Mouse (Mus musculus) midbrain, embryonic 11.5 days (tissue): ENCODE measurements around the gene Plekhm3. TPM values are rescaled to one million over a fixed set of nuclear protein-coding genes. Genes with fewer than 3 reads are reported as not detected.

Experiments
- ATAC-seq: fragments of 200-750 bp; cut with Nextera tagmentation; 2 replicates; pipeline ENCODE4 v1.8.0; 2017; ENCODE audit warnings: moderate TSS enrichment, moderate library complexity; ENCODE audit not compliant: low FRiP score
- DNase-seq: peaks from one replicate; pipeline ENCODE4 v3.0.0; 2015; ENCODE audit warnings: low spot score; ENCODE audit errors: missing footprints
- H3K27ac ChIP-seq: fragments of 300-500 bp; sonication (generic); 2 replicates; pipeline ENCODE4 v1.5.1; 2014; ENCODE audit warnings: low read depth, low read length
- H3K27me3 ChIP-seq: fragments of 300-500 bp; sonication (generic); 2 replicates; pipeline ENCODE4 v1.6.1; 2014; ENCODE audit warnings: mild to moderate bottlenecking, low read length, moderate library complexity, mixed read lengths; ENCODE audit not compliant: control insufficient read depth, insufficient read depth
- H3K36me3 ChIP-seq: fragments of 300-500 bp; sonication (generic); 2 replicates; pipeline ENCODE4 v1.6.1; 2014; ENCODE audit warnings: mild to moderate bottlenecking, low read length, moderate library complexity, mixed read lengths; ENCODE audit not compliant: control insufficient read depth, insufficient read depth
- H3K4me1 ChIP-seq: fragments of 300-500 bp; sonication (generic); 2 replicates; pipeline ENCODE4 v1.6.1; 2014; ENCODE audit warnings: low read length; ENCODE audit not compliant: control insufficient read depth, insufficient read depth
- H3K4me2 ChIP-seq: fragments of 300-500 bp; sonication (generic); 2 replicates; pipeline ENCODE4 v1.6.1; 2014; ENCODE audit warnings: mild to moderate bottlenecking, moderate library complexity
- H3K4me3 ChIP-seq: fragments of 300-500 bp; sonication (generic); 2 replicates; pipeline ENCODE4 v1.5.1; 2014; ENCODE audit warnings: low read depth, low read length
- H3K9ac ChIP-seq: fragments of 300-500 bp; sonication (generic); 2 replicates; pipeline ENCODE4 v1.6.1; 2014; ENCODE audit warnings: low read length
- H3K9me3 ChIP-seq: fragments of 300-500 bp; sonication (generic); 2 replicates; pipeline ENCODE4 v1.6.1; 2016; ENCODE audit warnings: low read length; ENCODE audit not compliant: control insufficient read depth
- WGBS: fragments of 180-500 bp; shearing (Covaris S2); extraction: QIAGEN DNeasy Blood & Tissue Kit; methylation state at CpG from one replicate; pipeline ENCODE4 v1.1.7; 2014; 5-methylcytosine and 5-hydroxymethylcytosine counted together
- polyA plus RNA-seq: library from polyadenylated mRNA; unstranded; fragments of >200 nt; fragmentation: Nextera tagmentation; extraction: Ambion mirVana; gene quantifications from 2 replicates; pipeline ENCODE4 v1.2.1, GENCODE M21; 2014

The Plekhm3 gene
- polyA plus RNA-seq, 1 experiment from 2014 or later, result 5.6 TPM

DNA sequence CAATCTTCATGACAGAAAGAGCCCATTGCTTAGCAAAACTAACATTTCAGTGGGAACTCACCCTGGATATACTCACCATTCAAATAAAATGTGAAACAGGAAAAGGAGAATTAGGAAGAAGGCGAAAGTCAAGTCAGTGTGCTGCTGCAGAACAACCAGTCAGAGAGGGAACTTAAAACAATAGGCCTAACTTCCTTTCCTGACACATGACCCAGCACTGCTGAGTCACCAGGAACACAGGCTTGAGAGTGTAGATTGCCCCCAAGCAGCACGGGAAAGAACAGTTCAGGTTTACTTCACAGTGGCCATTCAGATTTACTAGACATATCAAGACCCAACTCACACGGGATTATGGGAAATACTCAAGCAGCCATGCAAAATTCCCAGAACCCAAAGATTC, 80.3 kb downstream of the Plekhm3 start:
- Histone ChIP-seq H3K4me3 (no peak overlapping the region), H3K4me2 (no peak overlapping the region), H3K36me3 (no peaks in the 10 kb centered on the region), H3K9me3 (no peaks in the 10 kb centered on the region), H3K9ac (no peak overlapping the region), H3K27me3 (no peaks in the 10 kb centered on the region), H3K4me1 (no peaks in the 10 kb centered on the region), H3K27ac (no peak overlapping the region)
- ATAC-seq (no peak), DNase-seq (no peak)
- WGBS, result 85% methylated on average over 3 of the region's 3 CpGs

DNA sequence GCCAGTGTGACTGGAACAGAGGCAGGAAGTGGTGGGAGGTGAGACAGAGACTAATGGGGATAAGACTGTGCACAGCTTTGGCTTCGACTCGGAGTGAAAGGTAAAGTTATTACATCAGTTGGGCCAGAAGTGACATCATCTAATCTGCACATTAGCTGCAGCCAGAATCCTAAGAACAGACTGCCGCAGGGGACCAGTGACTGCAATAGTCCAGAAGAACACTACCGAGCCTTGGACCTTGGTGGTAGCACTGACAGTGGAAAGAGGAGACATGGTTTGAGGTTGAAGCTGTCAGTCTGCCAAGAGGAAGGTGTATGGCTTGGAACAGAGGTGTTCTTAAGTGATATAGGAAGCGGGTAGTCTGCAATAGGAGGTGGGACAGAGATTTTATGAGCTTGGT, 80.9 kb downstream of the Plekhm3 start:
- Histone ChIP-seq H3K27ac (no peak overlapping the region), H3K4me1 (no peaks in the 10 kb centered on the region), H3K36me3 (no peaks in the 10 kb centered on the region), H3K4me3 (no peak overlapping the region), H3K4me2 (no peak overlapping the region), H3K9ac (no peak overlapping the region), H3K9me3 (no peaks in the 10 kb centered on the region), H3K27me3 (no peaks in the 10 kb centered on the region)
- DNase-seq, result no peak
- ATAC-seq, result no peak
- 94% methylated on average over 5 of the region's 5 CpGs for WGBS

DNA sequence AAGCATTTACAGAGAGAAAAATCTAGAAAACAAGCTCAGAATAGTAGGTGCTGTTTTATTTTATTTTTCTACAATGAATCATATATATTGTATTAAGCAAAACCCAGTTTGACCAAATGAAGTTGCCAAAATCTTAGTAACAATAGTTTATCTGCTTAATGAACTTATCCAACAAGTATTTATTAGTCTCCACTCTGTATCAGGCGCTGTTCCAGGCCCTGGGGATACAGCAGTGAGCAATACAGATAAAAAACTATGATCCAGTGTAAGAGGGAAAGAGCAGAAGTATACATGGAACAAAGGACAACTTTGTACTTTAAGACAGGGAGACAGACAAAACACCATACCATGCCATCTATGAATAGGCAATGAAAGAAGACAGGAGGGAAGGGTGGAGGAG, 81.5 kb downstream of the Plekhm3 start:
- H3K36me3 ChIP-seq, result no peaks in the 10 kb centered on the region
- no peak overlapping the region for H3K4me2 ChIP-seq
- DNase-seq (no peak), ATAC-seq (no peak)
- H3K4me3 ChIP-seq, result no peak overlapping the region
- H3K4me1 ChIP-seq, result no peaks in the 10 kb centered on the region
- no peaks in the 10 kb centered on the region for H3K9me3 ChIP-seq
- H3K9ac ChIP-seq, result no peak overlapping the region
- WGBS, result 90% methylated on average over 1 of the region's 1 CpGs
- no peak overlapping the region for H3K27ac ChIP-seq
- no peaks in the 10 kb centered on the region for H3K27me3 ChIP-seq

DNA sequence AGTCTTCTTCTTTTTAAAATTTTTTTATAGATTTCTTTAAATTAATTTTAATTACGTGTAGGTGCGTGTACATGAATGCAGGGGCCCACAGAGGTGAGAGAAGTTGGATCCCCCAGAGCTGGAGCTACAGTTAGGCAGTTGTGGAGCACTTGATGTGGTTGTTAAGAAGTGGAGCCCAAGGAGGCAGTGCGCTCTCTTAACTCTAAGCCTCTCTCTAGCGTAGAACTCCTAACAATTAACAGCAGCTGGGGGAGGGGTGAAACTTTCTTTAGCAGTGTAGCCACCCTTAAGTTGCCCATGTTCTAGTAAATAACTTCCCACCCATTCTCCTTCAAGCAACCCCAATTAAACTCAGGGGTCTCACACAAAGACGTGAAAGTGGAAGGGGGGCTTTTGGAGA, 84.7 kb downstream of the Plekhm3 start:
- Histone ChIP-seq H3K4me3 (no peak overlapping the region), H3K9ac (no peak overlapping the region), H3K36me3 (no peaks in the 10 kb centered on the region), H3K4me2 (no peak overlapping the region), H3K27ac (no peak overlapping the region), H3K9me3 (no peaks in the 10 kb centered on the region), H3K4me1 (no peaks in the 10 kb centered on the region), H3K27me3 (no peaks in the 10 kb centered on the region)
- WGBS, result 75% methylated on average over 5 of the region's 5 CpGs
- no peak for ATAC-seq
- DNase-seq, result no peak

DNA sequence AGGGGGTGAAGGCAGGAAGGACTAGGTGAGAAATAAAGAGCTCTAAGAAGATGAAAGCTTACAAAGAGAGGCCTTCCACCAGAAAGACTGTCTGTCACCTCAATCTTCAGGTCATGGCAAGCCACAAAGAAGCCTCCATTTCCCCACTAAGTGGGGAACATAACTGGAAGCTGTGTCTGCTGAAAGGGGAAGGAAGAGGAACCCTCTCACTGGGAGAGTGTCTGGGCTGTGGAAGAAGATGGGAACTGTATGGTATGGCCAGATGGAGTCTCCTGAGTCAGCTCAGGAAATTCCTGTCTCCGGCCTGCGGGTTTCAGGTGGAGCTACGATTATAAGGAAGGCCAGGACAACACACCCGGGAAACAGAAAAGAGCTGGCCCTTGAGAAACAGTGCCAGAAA, 88.9 kb downstream of the Plekhm3 start:
- Histone ChIP-seq H3K4me1 (no peaks in the 10 kb centered on the region), H3K4me3 (no peak overlapping the region), H3K27ac (no peak overlapping the region), H3K4me2 (no peak overlapping the region), H3K9ac (no peak overlapping the region), H3K27me3 (no peaks in the 10 kb centered on the region), H3K36me3 (no peaks in the 10 kb centered on the region), H3K9me3 (no peaks in the 10 kb centered on the region)
- DNase-seq (no peak), ATAC-seq (no peak)
- 85% methylated on average over 4 of the region's 4 CpGs for WGBS

DNA sequence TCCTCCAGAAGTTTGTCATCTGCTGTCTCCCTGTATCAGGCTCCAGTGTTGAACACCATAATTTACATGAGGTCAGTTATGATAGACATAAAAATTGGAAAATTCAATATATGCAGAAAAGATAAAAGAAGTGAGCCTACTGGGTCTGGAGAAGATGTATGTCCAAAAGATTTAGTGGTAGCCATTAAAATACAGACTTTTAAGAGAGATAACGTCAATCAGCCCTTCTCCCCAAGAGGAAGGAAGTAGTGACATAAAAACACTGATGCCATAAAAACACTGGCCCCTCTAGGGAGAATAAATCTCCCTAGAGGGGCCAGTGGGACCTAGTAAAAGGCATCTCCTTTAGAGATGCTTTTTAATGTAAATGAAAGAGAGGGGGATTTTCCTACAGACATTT, 90.5 kb downstream of the Plekhm3 start:
- H3K27me3 ChIP-seq, result no peaks in the 10 kb centered on the region
- no peaks in the 10 kb centered on the region for H3K9me3 ChIP-seq
- H3K27ac ChIP-seq, result no peak overlapping the region
- H3K9ac ChIP-seq, result no peak overlapping the region
- ATAC-seq (no peak), DNase-seq (no peak)
- H3K4me3 ChIP-seq, result no peak overlapping the region
- H3K36me3 ChIP-seq, result no peaks in the 10 kb centered on the region
- 85% methylated on average over 1 of the region's 1 CpGs for WGBS
- H3K4me2 ChIP-seq, result no peak overlapping the region
- H3K4me1 ChIP-seq, result no peaks in the 10 kb centered on the region

DNA sequence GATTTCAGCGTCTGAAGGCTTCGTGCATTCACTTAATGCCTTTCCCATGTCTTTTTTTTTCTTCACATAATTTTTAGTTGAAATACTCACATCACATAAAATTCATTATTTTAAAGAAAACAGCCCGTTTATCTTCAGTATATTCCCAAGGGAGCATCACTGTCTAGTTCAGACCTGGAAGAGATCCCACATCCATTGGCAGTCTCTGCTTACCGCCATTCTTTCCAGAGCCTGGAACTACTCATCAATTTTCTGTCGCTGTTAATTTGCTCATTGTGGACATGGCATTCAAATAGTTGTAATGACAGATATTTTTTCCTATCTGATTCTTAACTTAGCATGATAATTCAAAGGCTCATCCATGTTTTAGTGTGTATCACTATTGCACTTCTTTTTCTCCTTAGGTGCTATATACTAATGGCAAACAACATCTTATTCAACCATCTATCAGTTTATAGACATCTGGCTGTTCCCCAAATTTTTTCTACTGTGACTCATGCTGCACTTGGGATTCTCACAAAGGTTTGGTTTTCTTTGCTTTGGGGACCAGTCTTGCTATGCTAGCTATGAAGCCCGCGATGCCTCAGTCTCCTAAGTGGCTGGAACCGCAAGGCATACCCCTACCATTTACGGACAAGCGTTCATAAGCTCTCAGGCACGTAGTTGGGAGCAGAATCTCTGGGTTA, 96.2 kb downstream of the Plekhm3 start:
- DNase-seq (no peak), ATAC-seq (no peak)
- no peak overlapping the region for H3K4me3 ChIP-seq
- no peaks in the 10 kb centered on the region for H3K9me3 ChIP-seq
- H3K36me3 ChIP-seq, result no peaks in the 10 kb centered on the region
- no peak overlapping the region for H3K4me2 ChIP-seq
- H3K27me3 ChIP-seq, result no peaks in the 10 kb centered on the region
- no peaks in the 10 kb centered on the region for H3K4me1 ChIP-seq
- H3K9ac ChIP-seq, result no peak overlapping the region
- 93% methylated on average over 11 of the region's 11 CpGs for WGBS
- H3K27ac ChIP-seq, result no peak overlapping the region

DNA sequence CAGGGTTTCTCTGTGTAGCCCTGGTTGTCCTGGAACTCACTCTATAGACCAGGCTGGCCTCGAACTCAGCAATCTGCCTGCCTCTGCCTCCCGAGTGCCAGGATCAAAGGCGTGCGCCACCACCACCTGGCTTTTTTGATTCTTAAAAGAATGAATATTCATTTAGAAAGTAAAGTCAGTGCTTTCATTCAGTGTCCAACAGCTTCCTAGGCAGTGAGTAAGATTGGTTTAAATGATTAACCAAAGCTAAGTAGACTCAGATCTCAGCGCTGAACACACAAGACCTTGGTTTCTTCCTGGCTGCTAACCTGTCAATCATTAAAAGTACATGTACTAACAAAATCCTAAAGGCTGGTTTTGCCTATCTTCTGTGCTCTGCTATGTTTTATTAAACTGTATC, 96.8 kb downstream of the Plekhm3 start:
- no peak for ATAC-seq
- Histone ChIP-seq H3K4me1 (no peaks in the 10 kb centered on the region), H3K4me2 (no peak overlapping the region), H3K4me3 (no peak overlapping the region), H3K9ac (no peak overlapping the region), H3K27ac (no peak overlapping the region), H3K36me3 (no peaks in the 10 kb centered on the region), H3K9me3 (no peaks in the 10 kb centered on the region), H3K27me3 (no peaks in the 10 kb centered on the region)
- WGBS, result 94% methylated on average over 5 of the region's 5 CpGs
- no peak for DNase-seq

DNA sequence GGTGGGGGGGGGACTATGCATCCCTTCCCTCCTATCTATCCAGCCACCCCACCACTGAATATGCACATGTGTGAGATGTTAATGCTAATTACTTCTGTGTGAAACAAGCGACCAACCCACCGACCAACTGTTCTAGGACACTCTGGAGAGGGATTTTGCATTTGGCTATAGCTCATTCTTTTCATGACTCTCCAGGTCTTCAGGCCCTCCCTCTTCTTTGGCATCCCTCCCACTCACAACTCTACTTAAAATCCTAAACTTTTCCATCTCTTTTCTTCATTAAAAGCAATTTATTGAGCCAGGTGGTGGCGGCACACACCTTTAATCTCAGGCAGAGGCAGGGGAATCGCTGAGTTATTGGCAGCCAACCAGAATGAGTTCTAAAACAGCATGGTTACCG, 101.8 kb downstream of the Plekhm3 start:
- no peak for ATAC-seq
- Histone ChIP-seq H3K4me2 (no peak overlapping the region), H3K27me3 (no peaks in the 10 kb centered on the region), H3K36me3 (no peaks in the 10 kb centered on the region), H3K27ac (no peak overlapping the region), H3K9me3 (no peaks in the 10 kb centered on the region), H3K4me1 (peaks cover 18% of the 10 kb centered on the region), H3K9ac (no peak overlapping the region), H3K4me3 (no peak overlapping the region)
- WGBS, result 79% methylated on average over 5 of the region's 5 CpGs
- DNase-seq, result no peak
